Mouse (Mus musculus): ENCODE measurements at regions not wholly inside any gene's neighbourhood (a gene's known extent, or its start where the extent isn't known, plus 50 kb on each side); places are given as distances from the start of the nearest gene placed in this dataset.

DNA sequence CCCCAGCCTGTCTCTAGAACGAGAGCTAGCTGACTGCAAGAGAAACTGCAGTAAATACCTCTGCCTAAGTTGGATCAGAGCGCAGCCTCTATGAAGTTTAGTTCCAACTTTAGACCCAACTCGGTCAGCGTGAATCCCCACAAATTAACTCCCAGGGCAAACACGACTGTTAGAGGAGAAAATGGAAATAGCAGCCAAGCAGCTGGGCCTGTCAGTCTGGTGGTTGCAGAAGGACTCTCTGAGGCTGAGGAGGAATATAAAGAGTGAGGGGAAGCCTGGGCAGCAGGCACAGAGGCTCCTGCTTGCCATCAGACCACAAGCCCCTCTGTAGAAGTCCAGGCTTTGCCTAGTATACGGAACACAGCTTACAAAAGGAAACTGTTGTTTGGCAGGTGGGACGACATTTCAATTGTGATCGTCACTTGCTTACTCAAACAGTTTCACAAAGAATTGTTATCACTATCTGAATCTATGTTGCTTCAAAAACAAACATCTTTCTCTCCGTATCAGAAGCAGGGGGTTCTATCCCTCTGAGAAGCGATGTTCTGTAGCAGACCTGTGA, 135.0 kb downstream of the Lmo4 start:
- TF ChIP-seq CTCF (IDR thresholded peaks at IDR 0.05; ENCODE audit: low read depth) (no peak), EP300 (IDR thresholded peaks at IDR 0.05; ENCODE audit: low read depth) (no peak)
